Mouse (Mus musculus) bone marrow, adult 2 months (tissue): ENCODE results near the gene Uck2.

ENCODE experiments used
- CTCF ChIP-seq: fragments of 200-500 bp; IDR thresholded peaks from 2 replicates; pipeline ENCODE4 v1.5.1; 2011; ENCODE audit warnings: low read length, control low read depth; ENCODE audit not compliant: control insufficient read depth, insufficient read depth
- POLR2A ChIP-seq: fragments of 200-500 bp; IDR thresholded peaks from 2 replicates; pipeline ENCODE4 v1.6.1; 2011; ENCODE audit warnings: low read depth, mild to moderate bottlenecking, control low read depth, low read length, borderline replicate concordance; ENCODE audit not compliant: control insufficient read depth

DNA sequence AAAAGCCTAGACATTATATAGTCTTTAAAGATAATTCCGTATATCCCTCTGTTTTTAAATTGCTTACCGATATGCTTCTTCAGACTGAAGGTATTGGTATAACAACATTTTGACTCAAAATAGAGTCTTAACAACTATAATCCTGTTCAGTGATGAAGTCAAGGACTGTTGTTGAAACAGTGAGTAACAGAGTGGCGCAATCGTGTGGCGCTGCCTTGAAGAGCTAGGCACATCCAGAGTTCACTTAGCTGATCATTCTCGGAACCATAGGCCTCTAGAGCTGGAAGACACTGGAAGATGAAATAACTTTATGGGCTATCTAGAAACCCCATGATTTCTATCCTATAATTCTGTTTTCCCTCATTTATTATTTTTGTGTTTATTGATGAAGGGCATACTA is 36.6 kb upstream of the Uck2 start:
- TF ChIP-seq CTCF: no peak
- no peak for TF ChIP-seq POLR2A
